Mouse (Mus musculus): Measurements from ENCODE around the gene Slc17a3.

Gene Slc17a3

GRCm38 (mm10) chr13:23839308-23839707 lies at the start of gene Slc17a3:
TSS of gene Slc17a3 (plus strand) at chr13:23839434.
- no peak for DNase-seq (ENCODE audit: extremely low spot score)

DNA sequence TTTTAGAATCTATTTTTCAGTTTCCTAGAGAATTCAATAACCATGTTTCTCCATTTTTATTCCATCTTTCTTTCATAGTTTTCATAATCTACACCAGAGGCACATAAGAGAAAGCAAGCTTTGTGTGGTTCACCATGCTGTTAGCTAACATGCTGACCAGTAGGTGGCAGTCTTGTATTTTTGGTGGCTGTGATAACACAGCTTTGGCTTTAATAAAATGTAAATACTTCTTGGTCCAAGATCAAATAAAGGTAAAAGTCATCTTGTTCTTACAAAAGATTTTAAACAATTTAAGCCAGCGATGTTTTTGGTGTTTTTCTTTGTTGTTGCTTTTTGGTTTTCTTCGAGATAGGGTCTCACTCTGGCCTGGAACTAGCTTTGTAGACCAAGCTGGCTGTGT lies 46.7 kb upstream of the Slc17a3 start:
- DNase-seq (ENCODE audit: extremely low spot score): peak; percentile 51

- no peak for DNase-seq (ENCODE audit: extremely low spot score)
These were observed 39.8 kb upstream of the Slc17a3 start for GRCm38 (mm10) chr13:23799405-23799804.

- DNase-seq (ENCODE audit: extremely low spot score): no peak
These were observed 34.7 kb upstream of the Slc17a3 start for GRCm38 (mm10) chr13:23804532-23804931.

DNA sequence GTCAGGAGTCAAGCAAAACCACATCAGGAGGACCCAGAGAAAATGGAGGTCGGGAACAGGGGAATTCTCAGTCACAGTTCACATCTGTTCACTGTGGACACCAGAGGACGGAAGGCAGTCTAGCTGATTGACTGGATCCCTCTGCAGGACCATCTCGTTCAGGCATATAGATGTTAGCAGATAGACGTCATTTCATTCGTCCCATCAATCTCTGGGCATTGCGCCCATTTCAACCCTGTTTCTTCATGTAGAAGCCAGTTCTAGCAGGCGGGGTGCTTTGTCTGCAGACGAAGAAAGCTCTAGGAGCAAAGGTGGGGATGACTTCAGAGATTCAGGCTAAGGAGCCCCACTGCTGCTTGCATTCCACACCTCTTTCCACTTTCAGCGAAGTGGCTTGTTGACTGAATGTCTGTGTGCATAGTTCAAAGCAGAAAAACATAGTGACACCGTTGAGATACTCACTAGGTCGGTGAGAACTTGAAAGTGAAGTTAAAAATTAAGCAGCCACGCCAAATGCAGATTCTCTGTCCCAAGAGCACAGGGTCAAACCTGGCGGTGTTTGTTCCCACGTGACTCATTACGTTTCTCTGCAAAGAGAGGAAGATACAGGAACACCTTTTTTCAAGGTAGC lies 32.7 kb upstream of the Slc17a3 start, which contains the start of gene Slc17a2:
Slc17a2 (plus strand) TSS at position 572 of the 631 bp plus-strand sequence.
- no peak for DNase-seq (ENCODE audit: extremely low spot score)

GRCm38 (mm10) chr13:23816148-23816547 lies 23.1 kb upstream of the Slc17a3 start:
- no peak for DNase-seq (ENCODE audit: extremely low spot score)

DNA sequence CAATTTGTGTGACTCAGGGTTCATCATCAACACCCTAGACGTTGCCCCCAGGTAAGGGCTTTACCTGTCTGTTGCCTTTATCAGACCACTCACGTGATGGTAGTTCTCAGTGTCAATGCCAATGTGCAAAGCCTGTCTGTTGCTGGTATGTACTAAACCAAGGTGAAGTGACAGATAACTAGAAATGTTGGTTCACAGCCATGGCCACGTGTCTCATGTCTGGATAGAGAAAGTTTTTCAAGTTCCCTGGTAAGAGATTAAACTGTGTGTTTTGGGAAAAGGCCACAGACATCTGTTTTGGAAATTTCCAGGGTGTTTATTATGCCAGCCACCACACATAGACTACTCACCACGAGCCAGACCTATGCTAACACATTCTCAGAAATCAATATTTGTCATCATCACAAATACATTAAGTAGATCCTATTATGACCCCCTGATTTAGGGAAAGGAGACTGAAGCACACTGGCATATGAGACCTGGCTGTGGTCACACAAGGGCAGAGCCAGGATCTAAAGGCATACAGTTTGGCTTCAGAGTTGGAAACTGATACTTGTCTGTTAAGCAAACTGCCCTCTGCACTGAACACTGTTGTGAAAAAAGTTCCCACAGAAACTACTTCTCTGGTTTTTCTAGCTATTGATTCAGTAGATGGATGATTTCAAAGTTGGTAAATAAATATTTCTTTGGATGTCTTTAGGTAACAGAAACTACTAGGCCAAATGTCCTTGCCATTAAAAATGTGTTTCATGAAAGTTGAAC lies 18.9 kb upstream of the Slc17a3 start:
- DNase-seq (ENCODE audit: extremely low spot score): no peak

GRCm38 (mm10) chr13:23822213-23822612 lies 17.0 kb upstream of the Slc17a3 start:
- no peak for DNase-seq (ENCODE audit: extremely low spot score)

GRCm38 (mm10) chr13:23826606-23827005 lies 12.6 kb upstream of the Slc17a3 start:
- no peak for DNase-seq (ENCODE audit: extremely low spot score)

DNA sequence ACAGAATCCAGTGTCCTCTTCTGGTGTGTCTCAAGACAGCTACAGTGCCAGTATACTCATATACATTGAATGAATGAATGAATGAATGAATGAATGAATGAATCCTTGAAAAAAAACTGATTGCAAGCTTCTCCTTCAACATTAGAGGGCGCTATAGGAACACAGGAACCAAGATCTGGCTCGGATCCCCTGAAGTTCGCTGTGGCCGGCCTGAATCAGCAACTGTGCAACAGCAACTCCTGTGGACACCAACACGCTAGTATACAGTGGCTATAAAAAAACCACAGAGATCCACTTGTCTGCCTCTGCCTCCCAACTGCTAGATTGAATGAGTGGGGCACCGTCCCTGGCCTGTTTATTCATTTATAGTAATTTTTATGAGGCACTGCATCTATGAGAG lies 6.2 kb upstream of the Slc17a3 start:
- DNase-seq (ENCODE audit: extremely low spot score): peak; percentile 48

DNA sequence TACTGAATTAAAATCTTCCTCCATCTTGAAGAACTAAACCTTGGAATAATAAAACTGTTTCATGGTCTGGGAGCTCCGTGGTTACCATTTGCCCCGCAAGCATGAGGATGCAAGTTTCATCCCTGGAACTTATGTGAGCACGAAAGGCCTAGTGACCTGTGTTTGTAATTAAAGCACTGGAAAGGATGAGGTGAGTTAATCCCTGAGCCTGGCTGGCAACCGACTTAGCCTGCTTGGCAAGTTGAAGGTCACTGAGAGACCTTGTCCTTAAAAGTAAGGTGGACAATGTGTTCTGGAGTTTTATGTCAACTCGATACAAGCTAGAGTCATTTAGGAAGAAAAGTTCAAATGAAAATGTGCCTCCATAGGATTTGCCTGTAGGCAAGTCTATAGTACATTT lies 4.4 kb upstream of the Slc17a3 start:
- DNase-seq (ENCODE audit: extremely low spot score): no peak

- DNase-seq (ENCODE audit: extremely low spot score): no peak
These were observed 2.6 kb upstream of the Slc17a3 start for GRCm38 (mm10) chr13:23836630-23837029.

DNA sequence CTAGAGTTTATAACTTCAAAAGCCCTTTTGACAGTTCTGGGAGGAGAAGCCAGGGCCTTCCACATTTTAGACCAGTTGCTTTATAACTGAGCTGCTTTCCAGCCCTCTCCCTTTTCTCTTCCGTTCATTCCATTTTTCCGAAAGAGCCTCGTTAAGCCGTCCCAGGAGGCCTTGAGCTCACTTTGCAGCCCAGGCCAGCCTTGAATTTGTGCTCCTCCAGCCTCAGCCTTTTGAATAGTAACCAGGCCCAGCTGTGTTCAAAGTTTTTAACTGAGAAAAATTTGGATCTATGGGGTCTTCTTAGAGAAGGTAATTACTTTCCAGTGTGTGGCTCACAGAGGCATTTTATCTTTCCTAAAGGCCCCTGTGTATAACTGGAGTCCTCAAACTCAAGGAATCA lies 6.6 kb downstream of the Slc17a3 start:
- no peak for DNase-seq (ENCODE audit: extremely low spot score)

DNA sequence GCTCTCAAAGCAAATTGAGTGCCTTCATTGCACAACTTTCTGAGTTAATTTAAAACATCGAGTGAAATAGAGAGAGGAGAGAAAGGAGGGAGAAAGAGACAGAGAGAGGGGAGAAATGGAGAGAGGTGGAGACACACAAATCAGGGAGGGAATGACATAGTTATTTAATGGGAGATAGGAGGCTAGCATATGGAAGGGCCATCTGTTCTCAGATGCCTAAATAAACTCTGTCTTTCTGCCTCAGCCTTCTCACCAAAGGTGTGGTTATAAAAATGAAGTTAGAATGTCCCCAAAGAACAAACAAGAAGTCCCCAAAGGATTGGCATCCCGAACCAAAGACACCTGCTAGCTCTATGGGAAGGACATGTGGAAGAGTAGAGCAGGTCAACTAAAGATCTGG lies 10.1 kb downstream of the Slc17a3 start:
- DNase-seq (ENCODE audit: extremely low spot score): no peak

GRCm38 (mm10) chr13:23856401-23856800 lies 17.2 kb downstream of the Slc17a3 start:
- no peak for DNase-seq (ENCODE audit: extremely low spot score)

- DNase-seq (ENCODE audit: extremely low spot score): no peak
These were observed 22.6 kb downstream of the Slc17a3 start for GRCm38 (mm10) chr13:23861815-23862214.

- no peak for DNase-seq (ENCODE audit: extremely low spot score)
These were observed 25.5 kb downstream of the Slc17a3 start for GRCm38 (mm10) chr13:23864711-23865110.

- DNase-seq (ENCODE audit: extremely low spot score): no peak
These were observed 27.0 kb downstream of the Slc17a3 start for GRCm38 (mm10) chr13:23866086-23866710.

DNA sequence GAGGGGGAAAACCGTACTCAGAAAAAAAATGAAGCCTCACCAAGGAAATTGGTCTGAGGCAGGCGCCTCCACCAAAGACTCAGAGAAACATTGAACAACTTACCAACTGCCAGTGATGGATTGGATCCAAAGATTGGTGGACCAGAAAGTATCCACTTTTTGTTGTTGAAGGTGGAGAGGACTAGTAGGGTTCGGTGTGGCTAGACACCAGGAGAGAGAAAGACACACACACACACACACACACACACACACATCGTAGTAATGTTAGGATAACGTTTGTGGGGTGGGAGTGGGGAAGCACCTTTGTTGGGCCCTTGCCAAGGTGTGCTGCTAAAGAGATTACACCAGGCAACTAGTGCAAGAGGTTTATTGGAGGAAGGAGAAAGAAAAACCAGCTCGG lies 27.8 kb downstream of the Slc17a3 start:
- no peak for DNase-seq (ENCODE audit: extremely low spot score)

DNA sequence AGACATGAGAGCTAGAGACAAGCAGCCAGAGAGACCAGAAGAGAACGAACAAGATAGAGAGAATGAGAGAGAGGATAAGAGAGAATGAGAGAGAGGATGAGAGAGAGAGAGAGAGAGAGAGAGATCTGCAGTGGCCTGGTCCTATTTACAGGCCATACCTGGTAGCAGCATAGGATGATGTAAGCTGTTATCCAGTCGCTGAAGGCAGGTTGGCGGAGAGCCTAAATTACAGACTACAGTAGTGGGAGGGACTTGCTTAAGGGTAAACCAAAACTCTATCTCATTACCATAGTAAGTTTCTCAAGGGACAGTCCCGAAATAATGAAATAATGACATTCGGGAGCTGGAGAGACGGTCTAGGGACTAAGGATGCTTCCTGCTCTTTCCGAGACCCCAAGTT lies 28.2 kb downstream of the Slc17a3 start, which contains the start of gene Slc17a1:
Slc17a1 (plus strand) TSS at position 346 of the 400 bp plus-strand sequence.
- no peak for DNase-seq (ENCODE audit: extremely low spot score)

- DNase-seq (ENCODE audit: extremely low spot score): no peak
These were observed 29.7 kb downstream of the Slc17a3 start for GRCm38 (mm10) chr13:23868790-23869533.

GRCm38 (mm10) chr13:23869996-23870395 lies 30.8 kb downstream of the Slc17a3 start:
- DNase-seq (ENCODE audit: extremely low spot score): no peak
